Mouse (Mus musculus): ENCODE measurements around the gene Eif4a2.
A peak's percentile ranks its signal among the peaks of the same experiment; 100 is the strongest.
"Not testable (repeated sequence)": the region's sequence is repeated elsewhere in the genome, so short reads cannot be mapped to it uniquely, and the experiment has no call there.

The Eif4a2 gene

GRCm38 (mm10) chr16:23107231-23107942 lies at the start of gene Eif4a2:
Gene Eif4a2, plus strand, starts transcription at chr16:23107444.
- peak; percentile 90 for DNase-seq (ENCODE audit: low spot score)

- not testable (repeated sequence) for DNase-seq (ENCODE audit: low spot score)
Observed at GRCm38 (mm10) chr16:23057668-23058447, 49.4 kb upstream of the Eif4a2 start, which contains the start of gene Kng1. Gene Kng1, plus strand, starts transcription at chr16:23057865.

DNA sequence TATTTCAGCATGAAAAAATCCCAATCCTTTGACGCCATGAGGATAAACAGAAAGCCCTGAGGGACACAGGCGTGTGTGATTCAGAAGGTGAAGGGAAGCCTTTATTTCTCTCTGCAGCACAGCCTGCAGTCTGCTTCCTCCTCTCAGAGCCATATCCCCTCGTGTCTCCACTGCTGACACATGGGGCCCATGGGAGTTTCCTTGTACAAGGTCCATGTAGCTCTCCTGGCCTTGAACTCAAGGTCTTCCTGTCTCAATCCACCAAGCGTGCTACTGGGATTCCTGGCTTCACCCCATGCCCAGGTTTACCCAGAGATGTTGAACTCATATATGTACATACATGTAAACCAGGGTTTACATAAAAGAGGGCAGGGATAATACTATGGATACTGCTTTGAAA lies 47.6 kb upstream of the Eif4a2 start:
- not testable (repeated sequence) for DNase-seq (ENCODE audit: low spot score)

DNA sequence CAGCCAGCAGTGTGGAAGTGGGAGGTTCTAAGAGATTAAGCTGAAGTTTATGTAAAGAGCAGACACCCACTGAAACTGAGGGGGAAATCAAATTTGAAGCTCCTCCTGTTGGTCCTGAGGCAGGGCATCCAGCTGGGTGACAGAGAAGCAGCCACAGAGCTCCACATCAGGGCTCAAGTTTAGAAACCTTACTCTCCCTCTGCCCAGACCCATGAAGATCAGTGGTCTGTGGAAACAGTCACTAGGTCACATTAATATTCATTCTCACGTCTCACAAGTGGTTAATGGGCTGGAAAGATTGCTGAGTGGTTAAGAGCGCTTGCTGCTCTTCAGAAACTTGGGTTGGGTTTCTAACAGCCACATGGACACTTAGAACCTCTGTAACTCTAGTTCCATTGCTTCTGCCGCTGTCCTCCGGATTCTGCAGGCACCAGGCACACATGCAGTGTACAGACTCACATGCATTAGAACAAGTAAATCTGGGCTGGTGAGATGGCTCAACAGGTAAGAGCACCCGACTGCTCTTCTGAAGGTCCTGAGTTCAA lies 46.4 kb upstream of the Eif4a2 start:
- not testable (repeated sequence) for DNase-seq (ENCODE audit: low spot score)

DNA sequence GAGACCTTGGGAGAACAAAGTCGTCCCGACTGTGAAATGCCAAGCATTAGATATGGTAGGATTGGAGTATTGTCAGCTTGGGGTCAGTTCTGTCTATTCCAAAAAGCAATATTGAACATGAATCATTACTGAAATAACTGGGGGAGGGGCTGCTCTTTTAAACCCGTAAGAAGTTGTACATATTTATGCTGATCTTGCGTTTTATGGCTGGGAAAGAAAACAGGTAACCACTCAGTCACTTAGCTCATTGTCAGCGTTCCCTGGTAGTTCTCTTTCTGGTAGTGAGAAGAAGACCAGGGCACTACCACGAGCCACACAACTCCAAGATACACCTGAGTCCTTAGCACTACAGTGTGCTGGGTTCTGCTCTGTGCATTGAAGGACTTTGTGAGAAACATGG lies 29.7 kb upstream of the Eif4a2 start:
- not testable (repeated sequence) for DNase-seq (ENCODE audit: low spot score)

DNA sequence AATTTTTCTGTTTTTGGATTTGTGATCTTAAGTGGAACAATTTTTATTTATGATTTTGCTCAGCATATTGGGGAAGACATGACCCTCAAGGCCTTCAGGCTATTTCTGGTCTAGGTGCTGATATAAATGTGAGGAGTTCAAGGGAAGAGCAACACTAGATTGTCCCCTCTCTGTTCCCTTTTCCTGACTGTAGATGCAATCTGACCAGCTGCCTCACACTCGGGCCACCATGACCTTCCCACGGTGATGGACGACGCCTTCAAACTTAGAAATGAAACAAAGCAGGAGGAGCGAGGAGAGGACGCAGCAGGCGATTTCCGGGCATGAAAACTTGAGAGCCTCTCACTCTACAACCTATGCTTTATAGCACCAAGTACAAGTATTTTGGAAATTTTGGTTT lies 20.1 kb upstream of the Eif4a2 start:
- DNase-seq (ENCODE audit: low spot score): not testable (repeated sequence)

- DNase-seq (ENCODE audit: low spot score): peak; percentile 63
Observed at GRCm38 (mm10) chr16:23087712-23088111, 19.5 kb upstream of the Eif4a2 start.

DNA sequence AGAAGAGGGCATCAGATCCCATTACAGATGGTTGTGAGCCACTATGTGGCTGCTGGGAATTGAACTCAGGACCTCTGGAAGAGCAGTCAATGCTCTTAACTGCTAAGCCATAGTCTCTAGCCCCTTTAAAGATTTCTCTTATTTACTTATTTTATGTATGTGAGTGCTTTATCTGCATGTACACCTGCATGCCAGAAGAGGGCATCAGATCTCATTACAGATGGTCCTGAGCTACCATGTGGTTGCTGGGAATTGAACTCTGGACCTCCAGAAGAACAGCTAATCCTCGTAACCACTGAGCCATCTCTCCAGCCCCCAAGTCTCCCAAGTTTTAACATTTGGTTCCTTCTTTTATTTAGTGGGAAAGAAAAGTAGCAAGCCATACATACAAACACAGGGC lies 18.8 kb upstream of the Eif4a2 start:
- DNase-seq (ENCODE audit: low spot score): not testable (repeated sequence)

DNA sequence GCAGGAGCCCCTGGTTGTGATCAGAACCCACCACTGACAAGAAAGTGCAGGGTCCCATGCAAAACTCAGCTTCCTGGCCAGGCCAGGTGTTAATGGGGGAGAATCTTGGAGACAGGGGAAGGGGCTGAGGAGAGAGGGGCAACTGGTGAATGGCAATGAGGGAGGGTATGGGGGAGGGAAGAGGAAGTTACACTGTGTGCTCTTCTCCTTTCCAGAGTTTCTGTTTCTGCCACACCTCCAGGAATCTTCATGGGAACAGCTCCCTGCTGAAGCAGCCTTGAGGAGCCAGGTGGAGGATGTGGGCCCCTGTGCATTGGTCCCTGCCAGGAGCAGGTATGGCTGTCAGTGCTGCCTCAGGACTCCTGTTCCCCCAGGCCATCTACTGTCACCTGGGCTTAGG lies 15.9 kb upstream of the Eif4a2 start:
- not testable (repeated sequence) for DNase-seq (ENCODE audit: low spot score)

GRCm38 (mm10) chr16:23093321-23093953 lies 13.8 kb upstream of the Eif4a2 start:
- DNase-seq (ENCODE audit: low spot score): no peak

- no peak for DNase-seq (ENCODE audit: low spot score)
Observed at GRCm38 (mm10) chr16:23094136-23094535, 13.1 kb upstream of the Eif4a2 start.

DNA sequence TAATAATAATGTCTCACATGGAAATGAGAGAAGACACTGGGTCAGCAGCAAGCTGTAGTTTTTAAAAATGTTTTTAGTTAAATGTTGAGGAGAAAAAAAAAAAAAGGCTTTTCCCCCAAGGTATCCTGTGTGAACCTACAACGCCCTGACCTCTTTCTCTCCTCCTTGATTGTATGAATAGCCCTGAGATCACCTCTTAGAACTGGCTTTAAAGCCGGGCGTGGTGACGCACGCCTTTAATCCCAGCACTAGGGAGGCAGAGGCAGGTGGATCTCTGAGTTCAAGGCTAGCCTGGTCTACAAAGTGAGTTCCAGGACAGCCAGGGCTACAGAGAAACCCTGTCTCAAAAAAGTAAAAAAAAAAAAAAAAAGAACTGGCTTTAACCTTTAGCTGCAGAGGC lies 11.7 kb upstream of the Eif4a2 start:
- not testable (repeated sequence) for DNase-seq (ENCODE audit: low spot score)

DNA sequence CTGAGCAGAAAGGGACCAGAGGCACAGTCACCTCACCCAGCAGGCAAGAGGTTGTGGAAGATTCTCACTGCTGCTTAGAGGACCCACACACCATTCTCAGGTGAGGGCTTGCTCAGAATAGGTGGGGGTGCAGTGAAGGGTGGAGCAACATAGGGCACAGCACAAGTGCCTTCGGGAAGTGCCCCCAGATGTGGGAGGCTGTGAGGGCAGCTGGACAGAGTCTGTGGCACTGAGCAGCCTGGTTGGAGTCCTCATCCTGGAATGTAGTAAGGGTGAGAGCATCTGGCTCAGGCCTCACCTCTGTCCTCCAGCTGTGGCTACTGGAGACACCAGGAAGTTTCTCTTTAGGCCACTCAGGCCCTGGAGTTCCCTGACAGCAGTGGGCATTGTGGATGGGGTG lies 10.4 kb upstream of the Eif4a2 start:
- not testable (repeated sequence) for DNase-seq (ENCODE audit: low spot score)

DNA sequence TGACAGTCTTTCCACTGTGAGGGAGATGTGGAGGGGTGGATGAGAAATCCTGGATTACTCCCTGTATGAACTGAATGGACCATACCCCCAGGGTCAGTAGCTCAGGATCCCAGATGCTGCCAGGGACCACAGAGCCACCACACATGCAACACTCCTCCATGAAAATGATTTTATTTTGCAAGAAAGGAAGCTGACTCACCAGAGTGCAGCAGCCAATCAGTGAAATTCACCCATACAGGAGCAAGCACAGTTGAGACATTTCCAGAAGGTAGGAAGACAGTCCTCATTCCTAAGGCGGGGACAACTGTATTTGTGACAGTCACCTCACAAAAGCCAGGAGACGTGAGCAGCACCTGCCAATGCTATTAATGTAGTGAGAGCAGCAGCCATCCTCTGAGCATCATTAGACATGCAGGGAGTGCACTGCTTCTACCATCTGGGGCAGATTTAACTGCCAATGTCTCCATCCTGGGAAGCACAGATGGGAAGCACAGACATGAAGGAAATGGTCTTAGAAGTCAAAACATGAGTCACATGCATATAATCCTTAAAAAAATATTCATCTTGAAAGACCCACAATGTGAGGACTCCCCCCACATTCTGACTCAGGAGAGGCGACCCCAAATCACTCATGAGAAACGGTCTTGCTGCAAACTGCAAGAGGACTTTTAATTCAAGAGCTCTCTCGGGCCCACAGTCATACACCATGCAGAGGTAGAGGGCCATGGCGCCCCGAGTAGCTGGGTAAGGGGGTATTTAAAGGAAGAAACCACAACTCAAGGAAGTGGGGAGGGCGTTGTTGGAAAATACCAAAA lies 9.7 kb upstream of the Eif4a2 start:
- DNase-seq (ENCODE audit: low spot score): not testable (repeated sequence)

- not testable (repeated sequence) for DNase-seq (ENCODE audit: low spot score)
Observed at GRCm38 (mm10) chr16:23098105-23098452, 9.2 kb upstream of the Eif4a2 start.

- no peak for DNase-seq (ENCODE audit: low spot score)
Observed at GRCm38 (mm10) chr16:23099632-23100031, 7.6 kb upstream of the Eif4a2 start.

DNA sequence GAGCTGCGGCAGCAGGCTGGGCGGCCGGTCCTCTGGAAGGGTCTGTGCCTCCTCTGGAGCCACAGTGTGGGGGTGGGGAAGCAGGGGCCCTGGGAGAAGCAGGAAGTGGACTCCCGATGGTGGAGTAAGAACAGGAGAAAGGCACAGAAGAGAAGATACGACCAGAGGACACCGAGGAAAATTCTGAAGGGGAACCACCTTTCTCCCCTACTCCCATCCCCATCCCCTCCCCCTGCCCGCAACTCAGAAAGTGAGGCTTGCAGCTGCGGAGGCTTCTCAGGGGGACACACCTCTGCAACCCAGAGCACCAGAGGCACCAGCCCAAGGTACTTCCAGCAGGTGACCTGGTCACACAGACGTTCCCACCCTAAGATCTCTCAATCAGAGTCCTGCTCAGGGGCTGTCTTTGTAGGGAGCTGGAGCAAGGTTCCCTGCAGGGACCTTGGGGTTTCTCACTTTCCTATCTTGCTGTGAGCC lies 7.1 kb upstream of the Eif4a2 start:
- DNase-seq (ENCODE audit: low spot score): no peak

DNA sequence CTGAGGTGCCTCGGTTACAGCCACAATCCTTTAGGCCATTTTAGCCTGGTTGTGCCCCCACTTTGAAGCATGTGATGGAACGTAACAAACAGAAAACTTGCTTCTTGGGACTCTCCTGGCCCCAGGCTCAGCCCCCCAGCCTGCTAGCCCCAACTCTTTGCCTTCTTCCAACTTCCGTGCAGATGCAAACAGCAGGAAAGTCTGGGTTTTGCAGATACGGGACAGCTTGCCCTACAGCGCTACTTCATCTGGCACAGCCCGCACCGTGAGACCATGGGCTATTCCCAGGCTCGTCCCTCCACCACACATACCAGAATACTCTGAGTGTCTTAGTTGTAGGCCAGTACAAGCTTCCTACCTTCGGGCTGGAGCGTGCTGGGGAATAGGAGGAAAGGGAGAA lies 6.6 kb upstream of the Eif4a2 start:
- DNase-seq (ENCODE audit: low spot score): no peak

GRCm38 (mm10) chr16:23102340-23103037 lies 4.8 kb upstream of the Eif4a2 start:
- no peak for DNase-seq (ENCODE audit: low spot score)

GRCm38 (mm10) chr16:23103038-23103745 lies 4.1 kb upstream of the Eif4a2 start:
- no peak for DNase-seq (ENCODE audit: low spot score)
